Mouse (Mus musculus): ENCODE measurements around the gene Gm9944. TPM values are rescaled to one million over a fixed set of nuclear protein-coding genes. Genes with fewer than 3 reads are reported as not detected.

Gene Gm9944
- total and polyA plus RNA-seq, 3 experiments = not detected

GRCm38 (mm10) chr4:144433216-144433615, 19.9 kb downstream of the Gm9944 start:
- H3K9ac ChIP-seq (ENCODE audit: control insufficient read depth, low read depth, low read length, poor library complexity, severe bottlenecking) = no peak overlapping the region
- DNase-seq (ENCODE audit: low read depth, low spot score) = no peak
- TF ChIP-seq CHD2 (IDR thresholded peaks at IDR 0.05; ENCODE audit: low read length) = no peak
- TF ChIP-seq SIN3A (IDR thresholded peaks at IDR 0.05; ENCODE audit: low read length) = no peak
- no peak for TF ChIP-seq TBP (IDR thresholded peaks at IDR 0.05; ENCODE audit: low read depth, low read length)
- no peak for TF ChIP-seq ZMIZ1 (IDR thresholded peaks at IDR 0.05; ENCODE audit: low read depth, low read length)
- no peak for TF ChIP-seq EP300 (IDR thresholded peaks at IDR 0.05; ENCODE audit: low read depth in 1 of 2, low read length in 2 of 2)
- TF ChIP-seq JUND (IDR thresholded peaks at IDR 0.05; ENCODE audit: low read depth, low read length) = no peak
- no peak for TF ChIP-seq CTCF (IDR thresholded peaks at IDR 0.05 in 2 of 3, conservative IDR thresholded peaks at IDR 0.05 in 1 of 3; ENCODE audit: control insufficient read depth in 1 of 3, insufficient read depth in 1 of 3, low read depth in 2 of 3, low read length in 3 of 3, poor library complexity in 1 of 3, severe bottlenecking in 1 of 3)
- no peak for TF ChIP-seq POLR2AphosphoS5 (IDR thresholded peaks at IDR 0.05; ENCODE audit: borderline replicate concordance, low read depth, low read length)
- no peak for TF ChIP-seq KAT2A (conservative IDR thresholded peaks at IDR 0.05; ENCODE audit: low read depth, low read length)
- no peak for TF ChIP-seq NELFE (IDR thresholded peaks at IDR 0.05; ENCODE audit: low read depth, low read length)
- TF ChIP-seq TCF12 (IDR thresholded peaks at IDR 0.05; ENCODE audit: low read depth, low read length) = no peak
- TF ChIP-seq USF1 (IDR thresholded peaks at IDR 0.05; ENCODE audit: low read depth, low read length) = no peak
- TF ChIP-seq MXI1 (IDR thresholded peaks at IDR 0.05; ENCODE audit: low read depth, low read length) = no peak
- TF ChIP-seq UBTF (IDR thresholded peaks at IDR 0.05; ENCODE audit: borderline replicate concordance, insufficient read depth, low read depth, low read length) = no peak
- H3K27me3 ChIP-seq (ENCODE audit: control insufficient read depth in 1 of 2, insufficient read depth in 2 of 2, low read length in 2 of 2) = no peaks in the 10 kb centered on the region
- H3K27ac ChIP-seq (ENCODE audit: control insufficient read depth, low read depth, low read length) = no peak overlapping the region
- no peaks in the 10 kb centered on the region for H3K79me2 ChIP-seq (ENCODE audit: control insufficient read depth, insufficient read depth, low read length, poor library complexity)
- H3K4me3 ChIP-seq (ENCODE audit: control insufficient read depth in 1 of 2, insufficient read depth in 1 of 2, low read depth in 2 of 2, low read length in 2 of 2) = no peak overlapping the region
- no peaks in the 10 kb centered on the region for H3K4me1 ChIP-seq (ENCODE audit: control insufficient read depth in 1 of 2, insufficient read depth in 2 of 2, low read length in 2 of 2)
- H3K9me3 ChIP-seq (replicated peaks; ENCODE audit: insufficient read depth, low read length) = no peaks in the 10 kb centered on the region
- H3K36me3 ChIP-seq (ENCODE audit: control insufficient read depth in 1 of 2, insufficient read depth in 2 of 2, low read length in 2 of 2) = no peaks in the 10 kb centered on the region

DNA sequence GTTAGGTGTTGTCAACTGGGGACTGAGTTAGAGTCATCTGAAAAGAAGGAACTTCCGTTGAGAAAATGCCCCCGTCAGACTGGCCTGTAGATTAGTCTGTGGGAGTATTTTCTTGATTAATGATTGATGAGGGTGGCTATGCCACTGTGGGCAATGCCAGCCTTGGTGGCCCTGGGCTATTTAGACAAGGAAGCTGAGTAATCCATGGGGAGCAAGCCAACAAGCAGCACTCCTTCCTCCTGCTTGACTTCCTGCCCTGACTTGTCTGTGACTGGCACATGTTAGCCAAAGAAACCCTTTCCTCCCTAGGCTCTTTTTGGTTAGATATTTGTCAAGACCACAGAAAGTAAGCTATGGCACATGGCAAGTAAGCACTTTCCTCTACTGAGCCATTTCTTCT, 22.4 kb downstream of the Gm9944 start:
- TF ChIP-seq NELFE (IDR thresholded peaks at IDR 0.05; ENCODE audit: low read depth, low read length) (no peak), ZKSCAN1 (IDR thresholded peaks at IDR 0.05; ENCODE audit: low read depth, low read length) (no peak), ELF1 (IDR thresholded peaks at IDR 0.05; ENCODE audit: low read depth, low read length) (no peak), RCOR1 (IDR thresholded peaks at IDR 0.05; ENCODE audit: low read depth, low read length) (no peak), HCFC1 (IDR thresholded peaks at IDR 0.05; ENCODE audit: low read depth, low read length) (no peak), KAT2A (conservative IDR thresholded peaks at IDR 0.05; ENCODE audit: low read depth, low read length) (no peak), MAFK (IDR thresholded peaks at IDR 0.05; ENCODE audit: borderline replicate concordance, low read depth, low read length) (no peak), MAZ (IDR thresholded peaks at IDR 0.05; ENCODE audit: low read depth, low read length) (no peak), CHD1 (IDR thresholded peaks at IDR 0.05; ENCODE audit: low read depth, low read length) (no peak), ZC3H11A (IDR thresholded peaks at IDR 0.05; ENCODE audit: low read depth, low read length) (no peak), GATA1 (IDR thresholded peaks at IDR 0.05; ENCODE audit: low read depth, low read length) (no peak), MYC (IDR thresholded peaks at IDR 0.05; ENCODE audit: low read depth, low read length) (no peak), ZMIZ1 (IDR thresholded peaks at IDR 0.05; ENCODE audit: low read depth, low read length) (no peak)
- H3K4me1 ChIP-seq (ENCODE audit: control insufficient read depth in 1 of 2, insufficient read depth in 2 of 2, low read length in 2 of 2) = no peaks in the 10 kb centered on the region
- no peaks in the 10 kb centered on the region for H3K9me3 ChIP-seq (replicated peaks; ENCODE audit: insufficient read depth, low read length)
- no peak overlapping the region for H3K4me3 ChIP-seq (ENCODE audit: control insufficient read depth in 1 of 2, insufficient read depth in 1 of 2, low read depth in 2 of 2, low read length in 2 of 2)
- no peak overlapping the region for H3K9ac ChIP-seq (ENCODE audit: control insufficient read depth, low read depth, low read length, poor library complexity, severe bottlenecking)
- DNase-seq (ENCODE audit: low read depth, low spot score) = no peak
- no peaks in the 10 kb centered on the region for H3K79me2 ChIP-seq (ENCODE audit: control insufficient read depth, insufficient read depth, low read length, poor library complexity)
- H3K27me3 ChIP-seq (ENCODE audit: control insufficient read depth in 1 of 2, insufficient read depth in 2 of 2, low read length in 2 of 2) = no peaks in the 10 kb centered on the region
- no peaks in the 10 kb centered on the region for H3K36me3 ChIP-seq (ENCODE audit: control insufficient read depth in 1 of 2, insufficient read depth in 2 of 2, low read length in 2 of 2)
- H3K27ac ChIP-seq (ENCODE audit: control insufficient read depth, low read depth, low read length) = no peak overlapping the region

All from MEL (cell line).